Mouse (Mus musculus): ENCODE results near the gene Hoxd3. TPM values are rescaled to one million over a fixed set of nuclear protein-coding genes. Genes with fewer than 3 reads are reported as not detected.

Gene Hoxd3
- polyA plus RNA-seq, 1 experiment = 0.42 TPM

- Histone ChIP-seq H3K4me1 (ENCODE audit: control insufficient read depth, insufficient read depth, insufficient read length, low read length) (peaks cover 3% of the 10 kb centered on the region; the same call in 1 of the 2 replicates), H3K27ac (ENCODE audit: insufficient read depth, low read depth, low read length) (no peak overlapping the region), H3K36me3 (ENCODE audit: control insufficient read depth, insufficient read depth, low read length) (no peaks in the 10 kb centered on the region), H3K27me3 (ENCODE audit: control insufficient read depth, insufficient read depth, low read length) (peaks cover 91% of the 10 kb centered on the region), H3K4me3 (ENCODE audit: low read depth, low read length) (no peak overlapping the region)
- no peak for TF ChIP-seq CTCF (IDR thresholded peaks at IDR 0.05; ENCODE audit: extremely low read depth, insufficient read length, insufficient replicate concordance, low read depth, low read length)
- TF ChIP-seq POLR2A (IDR thresholded peaks at IDR 0.05; ENCODE audit: low read depth, low read length) = no peak
- 4% methylated on average over 23 of the region's 23 CpGs for WGBS
These were observed 31.7 kb upstream of the Hoxd3 start for GRCm38 (mm10) chr2:74679980-74680379.

GRCm38 (mm10) chr2:74680561-74681398, 30.9 kb upstream of the Hoxd3 start:
- 5% methylated on average over 21 of the region's 21 CpGs for WGBS
- peaks cover 83% of the 10 kb centered on the region for H3K27me3 ChIP-seq (ENCODE audit: control insufficient read depth, insufficient read depth, low read length)
- H3K27ac ChIP-seq (ENCODE audit: insufficient read depth, low read depth, low read length) = no peak overlapping the region
- no peaks in the 10 kb centered on the region for H3K36me3 ChIP-seq (ENCODE audit: control insufficient read depth, insufficient read depth, low read length)
- TF ChIP-seq CTCF (IDR thresholded peaks at IDR 0.05; ENCODE audit: extremely low read depth, insufficient read length, insufficient replicate concordance, low read depth, low read length) (no peak), POLR2A (IDR thresholded peaks at IDR 0.05; ENCODE audit: low read depth, low read length) (no peak)
- H3K4me1 ChIP-seq (ENCODE audit: control insufficient read depth, insufficient read depth, insufficient read length, low read length) = peaks cover 3% of the 10 kb centered on the region; the same call in 1 of the 2 replicates
- H3K4me3 ChIP-seq (ENCODE audit: low read depth, low read length) = no peak overlapping the region

- peaks cover 75% of the 10 kb centered on the region for H3K27me3 ChIP-seq (ENCODE audit: control insufficient read depth, insufficient read depth, low read length)
- H3K4me3 ChIP-seq (ENCODE audit: low read depth, low read length) = no peak overlapping the region
- no peaks in the 10 kb centered on the region for H3K36me3 ChIP-seq (ENCODE audit: control insufficient read depth, insufficient read depth, low read length)
- H3K4me1 ChIP-seq (ENCODE audit: control insufficient read depth, insufficient read depth, insufficient read length, low read length) = peaks cover 3% of the 10 kb centered on the region; the same call in 1 of the 2 replicates
- H3K27ac ChIP-seq (ENCODE audit: insufficient read depth, low read depth, low read length) = no peak overlapping the region
- TF ChIP-seq POLR2A (IDR thresholded peaks at IDR 0.05; ENCODE audit: low read depth, low read length) = no peak
- no peak for TF ChIP-seq CTCF (IDR thresholded peaks at IDR 0.05; ENCODE audit: extremely low read depth, insufficient read length, insufficient replicate concordance, low read depth, low read length)
- WGBS = 4% methylated on average over 74 of the region's 78 CpGs
These were observed 29.9 kb upstream of the Hoxd3 start for GRCm38 (mm10) chr2:74681594-74682531.

GRCm38 (mm10) chr2:74682796-74683195, 28.9 kb upstream of the Hoxd3 start:
- WGBS = 3% methylated on average over 51 of the region's 51 CpGs

GRCm38 (mm10) chr2:74683471-74683951, 28.2 kb upstream of the Hoxd3 start:
- Histone ChIP-seq H3K36me3 (ENCODE audit: control insufficient read depth, insufficient read depth, low read length) (no peaks in the 10 kb centered on the region), H3K4me3 (ENCODE audit: low read depth, low read length) (no peak overlapping the region), H3K27ac (ENCODE audit: insufficient read depth, low read depth, low read length) (no peak overlapping the region), H3K27me3 (ENCODE audit: control insufficient read depth, insufficient read depth, low read length) (peaks cover 78% of the 10 kb centered on the region), H3K4me1 (ENCODE audit: control insufficient read depth, insufficient read depth, insufficient read length, low read length) (peaks cover 3% of the 10 kb centered on the region; the same call in 1 of the 2 replicates)
- 4% methylated on average over 18 of the region's 18 CpGs for WGBS
- no peak for TF ChIP-seq POLR2A (IDR thresholded peaks at IDR 0.05; ENCODE audit: low read depth, low read length)
- no peak for TF ChIP-seq CTCF (IDR thresholded peaks at IDR 0.05; ENCODE audit: extremely low read depth, insufficient read length, insufficient replicate concordance, low read depth, low read length)

More at GRCm38 (mm10) chr2:74682796-74683195, 28.9 kb upstream of the Hoxd3 start:
- Histone ChIP-seq H3K4me3 (ENCODE audit: low read depth, low read length) (no peak overlapping the region), H3K27me3 (ENCODE audit: control insufficient read depth, insufficient read depth, low read length) (peaks cover 79% of the 10 kb centered on the region), H3K4me1 (ENCODE audit: control insufficient read depth, insufficient read depth, insufficient read length, low read length) (peaks cover 3% of the 10 kb centered on the region; the same call in 1 of the 2 replicates), H3K27ac (ENCODE audit: insufficient read depth, low read depth, low read length) (no peak overlapping the region), H3K36me3 (ENCODE audit: control insufficient read depth, insufficient read depth, low read length) (no peaks in the 10 kb centered on the region)
- no peak for TF ChIP-seq POLR2A (IDR thresholded peaks at IDR 0.05; ENCODE audit: low read depth, low read length)
- no peak for TF ChIP-seq CTCF (IDR thresholded peaks at IDR 0.05; ENCODE audit: extremely low read depth, insufficient read length, insufficient replicate concordance, low read depth, low read length)

GRCm38 (mm10) chr2:74684106-74684505, 27.6 kb upstream of the Hoxd3 start:
- Histone ChIP-seq H3K36me3 (ENCODE audit: control insufficient read depth, insufficient read depth, low read length) (no peaks in the 10 kb centered on the region), H3K27ac (ENCODE audit: insufficient read depth, low read depth, low read length) (no peak overlapping the region), H3K4me1 (ENCODE audit: control insufficient read depth, insufficient read depth, insufficient read length, low read length) (peaks cover 3% of the 10 kb centered on the region; the same call in 1 of the 2 replicates), H3K4me3 (ENCODE audit: low read depth, low read length) (no peak overlapping the region), H3K27me3 (ENCODE audit: control insufficient read depth, insufficient read depth, low read length) (peaks cover 76% of the 10 kb centered on the region)
- TF ChIP-seq CTCF (IDR thresholded peaks at IDR 0.05; ENCODE audit: extremely low read depth, insufficient read length, insufficient replicate concordance, low read depth, low read length) (no peak), POLR2A (IDR thresholded peaks at IDR 0.05; ENCODE audit: low read depth, low read length) (no peak)
- 9% methylated on average over 12 of the region's 12 CpGs for WGBS

Measured in small intestine, adult 2 months (tissue).